Mouse (Mus musculus): Measurements from ENCODE around the gene Mucl3. TPM values are rescaled to one million over a fixed set of nuclear protein-coding genes. Genes with fewer than 3 reads are reported as not detected.
A peak's percentile ranks its signal among the peaks of the same experiment; 100 is the strongest.

The Mucl3 gene
- total and polyA plus RNA-seq, 2 experiments from 2014 or later = 0.10 TPM; not detected in 1

DNA sequence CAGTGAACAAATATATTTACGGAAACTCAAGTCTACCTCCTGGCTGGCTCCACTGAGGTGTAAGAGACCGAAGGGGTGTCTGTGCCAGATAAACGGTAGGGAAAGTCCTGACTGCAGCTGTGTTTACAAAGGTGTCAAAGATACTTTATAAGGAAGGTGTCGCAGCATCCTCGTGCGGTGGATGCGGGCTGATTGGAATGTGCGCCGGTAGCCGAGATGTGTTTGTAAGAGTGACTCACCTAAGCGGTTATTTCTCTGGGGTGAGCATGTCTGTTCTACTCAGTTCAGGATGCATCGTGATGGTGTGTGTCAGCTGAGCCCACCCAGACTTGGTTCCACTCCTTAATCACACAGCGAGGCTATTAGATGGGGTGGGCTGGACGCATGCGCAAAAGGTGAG lies 51.8 kb downstream of the Mucl3 start:
- H3K4me2 ChIP-seq (ENCODE audit: low read depth, low read length) = no peak overlapping the region
- ATAC-seq (no peak), DNase-seq (ENCODE audit: low spot score) (no peak)
- TF ChIP-seq CTCF (IDR thresholded peaks at IDR 0.05; ENCODE audit: low read depth) = no peak
- no peaks in the 10 kb centered on the region for H3K27me3 ChIP-seq (ENCODE audit: insufficient read depth, low read length)
- WGBS = 92% methylated on average over 15 of the region's 15 CpGs
- H3K4me3 ChIP-seq (ENCODE audit: low read length) = no peak overlapping the region
- no peaks in the 10 kb centered on the region for H3K9me3 ChIP-seq (ENCODE audit: low read length)
- H3K4me1 ChIP-seq (ENCODE audit: insufficient read depth, low read length) = no peaks in the 10 kb centered on the region
- H3K27ac ChIP-seq = peak overlapping the region; percentile 77
- no peaks in the 10 kb centered on the region for H3K36me3 ChIP-seq (ENCODE audit: insufficient read depth, low read length)
- no peak overlapping the region for H3K9ac ChIP-seq (replicated peaks; ENCODE audit: low read length)

DNA sequence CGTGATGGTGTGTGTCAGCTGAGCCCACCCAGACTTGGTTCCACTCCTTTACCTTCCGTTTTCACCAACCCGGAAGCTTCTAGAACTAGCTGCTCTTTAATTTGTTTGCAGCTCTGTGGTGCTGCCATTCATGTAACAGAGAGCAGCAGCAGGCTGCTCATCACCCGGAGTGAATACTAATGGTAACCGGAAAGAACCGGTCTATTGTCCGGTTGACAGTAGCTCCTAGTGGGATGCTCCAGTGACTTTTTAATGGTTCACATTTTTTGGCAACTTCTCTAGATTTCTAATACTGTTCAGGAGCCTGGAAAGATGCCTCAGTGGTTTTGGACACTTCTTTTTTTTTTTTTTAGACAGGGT lies 52.3 kb downstream of the Mucl3 start:
- H3K4me2 ChIP-seq (ENCODE audit: low read depth, low read length) = 0 out of 2 replicates have a peak overlapping the region, but pooled peaks have one; percentile 13
- DNase-seq (ENCODE audit: low spot score) = peak; percentile 66

DNA sequence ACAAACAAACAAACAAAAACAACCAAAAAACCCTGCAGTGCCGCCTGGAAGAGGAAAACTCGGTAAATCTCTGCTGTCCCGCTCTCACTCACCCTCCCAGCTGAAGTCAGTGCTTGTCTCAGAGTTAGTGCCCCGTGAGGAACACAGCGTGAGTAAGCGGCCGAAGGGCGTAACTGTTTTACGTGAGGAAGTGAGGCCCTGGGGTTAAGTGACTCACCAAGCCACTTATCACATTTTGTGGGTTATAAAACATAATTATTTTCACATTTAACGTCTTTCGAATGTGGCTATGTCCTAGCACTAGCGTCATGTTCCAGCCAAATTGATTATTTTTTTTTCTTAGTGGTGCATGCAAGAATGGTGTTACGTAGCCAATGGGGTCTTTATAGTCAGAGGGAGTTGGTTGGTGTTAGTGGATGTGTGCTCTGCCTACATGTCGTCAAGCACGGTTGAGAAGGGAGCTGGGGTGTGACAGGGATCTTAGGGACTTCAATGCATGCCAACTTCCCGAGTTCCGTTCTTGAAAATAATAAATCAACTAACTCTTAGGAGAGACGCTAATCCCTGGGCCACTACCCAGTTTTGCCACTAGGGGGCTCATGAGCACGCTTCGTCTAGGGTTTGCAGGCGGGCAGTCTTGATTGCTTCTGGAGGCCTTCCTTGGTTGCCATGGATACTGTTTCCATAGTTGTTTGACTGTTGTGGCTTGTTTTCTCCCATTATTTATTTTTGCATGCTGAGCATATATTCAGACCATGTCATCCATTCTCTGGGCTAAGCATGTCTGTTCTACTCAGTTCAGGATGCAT lies 52.9 kb downstream of the Mucl3 start:
- Histone ChIP-seq H3K27ac (peak overlapping the region; percentile 77), H3K9ac (replicated peaks; ENCODE audit: low read length) (no peak overlapping the region), H3K9me3 (ENCODE audit: low read length) (no peaks in the 10 kb centered on the region), H3K27me3 (ENCODE audit: insufficient read depth, low read length) (no peaks in the 10 kb centered on the region), H3K36me3 (ENCODE audit: insufficient read depth, low read length) (no peaks in the 10 kb centered on the region), H3K4me1 (ENCODE audit: insufficient read depth, low read length) (no peaks in the 10 kb centered on the region), H3K4me3 (ENCODE audit: low read length) (no peak overlapping the region), H3K4me2 (ENCODE audit: low read depth, low read length) (0 out of 2 replicates have a peak overlapping the region, but pooled peaks have one; percentile 13)
- TF ChIP-seq CTCF (IDR thresholded peaks at IDR 0.05; ENCODE audit: low read depth) = peak; percentile 95
- 47% methylated on average over 21 of the region's 21 CpGs for WGBS
- DNase-seq (ENCODE audit: low spot score) = peak; percentile 95
- peak; percentile 92 for ATAC-seq

More for the DNA sequence above, 52.3 kb downstream of the Mucl3 start:
- ATAC-seq = peak; percentile 89
- no peaks in the 10 kb centered on the region for H3K4me1 ChIP-seq (ENCODE audit: insufficient read depth, low read length)
- H3K27me3 ChIP-seq (ENCODE audit: insufficient read depth, low read length) = no peaks in the 10 kb centered on the region
- 28% methylated on average over 7 of the region's 7 CpGs for WGBS
- H3K9ac ChIP-seq (replicated peaks; ENCODE audit: low read length) = no peak overlapping the region
- peak overlapping the region; percentile 77 for H3K27ac ChIP-seq
- no peaks in the 10 kb centered on the region for H3K36me3 ChIP-seq (ENCODE audit: insufficient read depth, low read length)
- no peak for TF ChIP-seq CTCF (IDR thresholded peaks at IDR 0.05; ENCODE audit: low read depth)
- no peaks in the 10 kb centered on the region for H3K9me3 ChIP-seq (ENCODE audit: low read length)
- H3K4me3 ChIP-seq (ENCODE audit: low read length) = no peak overlapping the region

GRCm38 (mm10) chr17:35588387-35588786 lies 55.1 kb downstream of the Mucl3 start:
- Histone ChIP-seq H3K9me3 (ENCODE audit: low read length) (no peaks in the 10 kb centered on the region), H3K27me3 (ENCODE audit: insufficient read depth, low read length) (no peaks in the 10 kb centered on the region), H3K27ac (no peak overlapping the region), H3K4me2 (ENCODE audit: low read depth, low read length) (no peak overlapping the region), H3K4me3 (ENCODE audit: low read length) (no peak overlapping the region), H3K4me1 (ENCODE audit: insufficient read depth, low read length) (no peaks in the 10 kb centered on the region), H3K9ac (replicated peaks; ENCODE audit: low read length) (no peak overlapping the region), H3K36me3 (ENCODE audit: insufficient read depth, low read length) (no peaks in the 10 kb centered on the region)
- no peak for ATAC-seq
- 14% methylated on average over 4 of the region's 4 CpGs for whole genome bisulfite sequencing
- no peak for DNase-seq (ENCODE audit: low spot score)
- no peak; the same call in 1 of the 2 replicates for TF ChIP-seq CTCF (IDR thresholded peaks at IDR 0.05; ENCODE audit: low read depth)

DNA sequence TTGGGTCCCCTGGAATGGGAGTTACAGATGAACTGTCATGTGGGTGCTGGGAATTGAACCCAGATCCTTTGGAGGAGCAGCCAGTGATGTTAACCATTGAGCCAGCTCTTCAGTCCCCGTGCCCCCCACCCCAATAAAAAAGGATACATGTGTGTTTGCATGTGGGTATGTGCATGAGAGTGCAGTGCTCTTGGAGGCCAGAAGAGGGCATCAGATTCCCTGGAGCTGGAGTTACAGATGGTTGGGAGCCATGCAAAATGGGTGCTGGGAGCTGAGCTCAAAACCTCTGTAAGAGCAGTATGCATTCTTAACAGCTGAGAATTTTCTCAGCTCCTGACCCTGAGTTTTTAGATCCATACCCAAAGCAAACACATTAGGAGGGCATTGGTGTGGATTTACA lies 56.2 kb downstream of the Mucl3 start:
- no peaks in the 10 kb centered on the region for H3K27me3 ChIP-seq (ENCODE audit: insufficient read depth, low read length)
- no peaks in the 10 kb centered on the region for H3K9me3 ChIP-seq (ENCODE audit: low read length)
- no peak for ATAC-seq
- no peak for DNase-seq (ENCODE audit: low spot score)
- H3K27ac ChIP-seq = no peak overlapping the region
- no peak overlapping the region for H3K4me2 ChIP-seq (ENCODE audit: low read depth, low read length)
- H3K4me1 ChIP-seq (ENCODE audit: insufficient read depth, low read length) = no peaks in the 10 kb centered on the region
- no peak for TF ChIP-seq CTCF (IDR thresholded peaks at IDR 0.05; ENCODE audit: low read depth)
- WGBS = 83% methylated on average over 1 of the region's 1 CpGs
- H3K4me3 ChIP-seq (ENCODE audit: low read length) = no peak overlapping the region
- no peaks in the 10 kb centered on the region for H3K36me3 ChIP-seq (ENCODE audit: insufficient read depth, low read length)
- no peak overlapping the region for H3K9ac ChIP-seq (replicated peaks; ENCODE audit: low read length)

Other genes starting within 250 kb of the Mucl3 start
- 1.2 TPM in 1 of 2 replicates, not detected in the other for gene H2-Q6, start 218.8 kb downstream of the Mucl3 start, total RNA-seq (2014; rRNA removed)
- 0.49 and 0.85 TPM in 2 replicates for gene H2-Q6, start 218.8 kb downstream of the Mucl3 start, polyA plus RNA-seq (2015; fragmentation: Nextera tagmentation; extraction: Ambion mirVana)
- 1.5 and 2.4 TPM in 2 replicates for gene H2-Q7, start 204.5 kb downstream of the Mucl3 start, total RNA-seq (2014; rRNA removed)
- gene H2-Q7, start 204.5 kb downstream of the Mucl3 start, polyA plus RNA-seq (2015; fragmentation: Nextera tagmentation; extraction: Ambion mirVana) = 3.7 and 3.9 TPM in 2 replicates
- 0.07 TPM in 1 of 2 replicates, not detected in the other for gene H2-Q10, start 173.6 kb downstream of the Mucl3 start, total RNA-seq (2014; rRNA removed)
- gene H2-Q10, start 173.6 kb downstream of the Mucl3 start, polyA plus RNA-seq (2015; fragmentation: Nextera tagmentation; extraction: Ambion mirVana) = 0.21 and 0.30 TPM in 2 replicates
- not detected in 2 replicates for gene Pou5f1, start 137.7 kb downstream of the Mucl3 start, total RNA-seq (2014; rRNA removed)
- not detected in 2 replicates for gene Pou5f1, start 137.7 kb downstream of the Mucl3 start, polyA plus RNA-seq (2015; fragmentation: Nextera tagmentation; extraction: Ambion mirVana)
- 23.2 and 30.9 TPM in 2 replicates for gene Tcf19, start 126.9 kb downstream of the Mucl3 start, total RNA-seq (2014; rRNA removed)
- 16.6 and 18.2 TPM in 2 replicates for gene Tcf19, start 126.9 kb downstream of the Mucl3 start, polyA plus RNA-seq (2015; fragmentation: Nextera tagmentation; extraction: Ambion mirVana)
- gene Cchcr1, start 126.6 kb downstream of the Mucl3 start, total RNA-seq (2014; rRNA removed) = 4.9 and 5.5 TPM in 2 replicates
- gene Cchcr1, start 126.6 kb downstream of the Mucl3 start, polyA plus RNA-seq (2015; fragmentation: Nextera tagmentation; extraction: Ambion mirVana) = 4.5 and 4.8 TPM in 2 replicates
- gene Psors1c2, start 110.5 kb downstream of the Mucl3 start, total RNA-seq (2014; rRNA removed) = 0.58 TPM in 1 of 2 replicates, not detected in the other
- gene Psors1c2, start 110.5 kb downstream of the Mucl3 start, polyA plus RNA-seq (2015; fragmentation: Nextera tagmentation; extraction: Ambion mirVana) = 0.50 and 0.59 TPM in 2 replicates
- 0.36 TPM in 1 of 2 replicates, not detected in the other for gene Cdsn, start 91.6 kb downstream of the Mucl3 start, total RNA-seq (2014; rRNA removed)
- gene Cdsn, start 91.6 kb downstream of the Mucl3 start, polyA plus RNA-seq (2015; fragmentation: Nextera tagmentation; extraction: Ambion mirVana) = 0.25 and 0.29 TPM in 2 replicates
- gene 2300002M23Rik, start 76.2 kb downstream of the Mucl3 start, total RNA-seq (2014; rRNA removed) = not detected in 2 replicates
- gene 2300002M23Rik, start 76.2 kb downstream of the Mucl3 start, polyA plus RNA-seq (2015; fragmentation: Nextera tagmentation; extraction: Ambion mirVana) = 0.11 and 0.28 TPM in 2 replicates
- gene Sfta2, start 42.1 kb downstream of the Mucl3 start, total RNA-seq (2014; rRNA removed) = not detected in 2 replicates
- not detected in 2 replicates for gene Sfta2, start 42.1 kb downstream of the Mucl3 start, polyA plus RNA-seq (2015; fragmentation: Nextera tagmentation; extraction: Ambion mirVana)
- not detected in 2 replicates for gene Gm9573, start 17.1 kb downstream of the Mucl3 start, total RNA-seq (2014; rRNA removed)
- gene Gm9573, start 17.1 kb downstream of the Mucl3 start, polyA plus RNA-seq (2015; fragmentation: Nextera tagmentation; extraction: Ambion mirVana) = not detected in 2 replicates
- gene Vars2, start 23.9 kb upstream of the Mucl3 start, total RNA-seq (2014; rRNA removed) = 37.3 and 46.8 TPM in 2 replicates
- 12.6 and 14.8 TPM in 2 replicates for gene Vars2, start 23.9 kb upstream of the Mucl3 start, polyA plus RNA-seq (2015; fragmentation: Nextera tagmentation; extraction: Ambion mirVana)
- gene Gtf2h4, start 30.0 kb upstream of the Mucl3 start, total RNA-seq (2014; rRNA removed) = 26.1 and 27.2 TPM in 2 replicates
- gene Gtf2h4, start 30.0 kb upstream of the Mucl3 start, polyA plus RNA-seq (2015; fragmentation: Nextera tagmentation; extraction: Ambion mirVana) = 18.6 and 21.3 TPM in 2 replicates
- gene Ddr1, start 60.9 kb upstream of the Mucl3 start, total RNA-seq (2014; rRNA removed) = 108 and 139 TPM in 2 replicates
- gene Ddr1, start 60.9 kb upstream of the Mucl3 start, polyA plus RNA-seq (2015; fragmentation: Nextera tagmentation; extraction: Ambion mirVana) = 63.3 and 66.3 TPM in 2 replicates
- 13.7 and 19.4 TPM in 2 replicates for gene Ier3, start 178.0 kb upstream of the Mucl3 start, total RNA-seq (2014; rRNA removed)
- 18.3 and 19.4 TPM in 2 replicates for gene Ier3, start 178.0 kb upstream of the Mucl3 start, polyA plus RNA-seq (2015; fragmentation: Nextera tagmentation; extraction: Ambion mirVana)
- 94.1 and 142 TPM in 2 replicates for gene Flot1, start 179.5 kb upstream of the Mucl3 start, total RNA-seq (2014; rRNA removed)
- 162 TPM in 2 replicates for gene Flot1, start 179.5 kb upstream of the Mucl3 start, polyA plus RNA-seq (2015; fragmentation: Nextera tagmentation; extraction: Ambion mirVana)
- gene Tubb5, start 194.6 kb upstream of the Mucl3 start, total RNA-seq (2014; rRNA removed) = 3,311 and 3,326 TPM in 2 replicates
- gene Tubb5, start 194.6 kb upstream of the Mucl3 start, polyA plus RNA-seq (2015; fragmentation: Nextera tagmentation; extraction: Ambion mirVana) = 1,502 and 1,606 TPM in 2 replicates
- gene Mdc1, start 197.8 kb upstream of the Mucl3 start, total RNA-seq (2014; rRNA removed) = 14.7 and 26.7 TPM in 2 replicates
- 3.9 and 4.1 TPM in 2 replicates for gene Mdc1, start 197.8 kb upstream of the Mucl3 start, polyA plus RNA-seq (2015; fragmentation: Nextera tagmentation; extraction: Ambion mirVana)
- 14.7 and 27.2 TPM in 2 replicates for gene Nrm, start 217.6 kb upstream of the Mucl3 start, total RNA-seq (2014; rRNA removed)
- gene Nrm, start 217.6 kb upstream of the Mucl3 start, polyA plus RNA-seq (2015; fragmentation: Nextera tagmentation; extraction: Ambion mirVana) = 24.6 and 25.7 TPM in 2 replicates
- 32.0 and 34.3 TPM in 2 replicates for gene Ppp1r18, start 221.9 kb upstream of the Mucl3 start, total RNA-seq (2014; rRNA removed)
- gene Ppp1r18, start 221.9 kb upstream of the Mucl3 start, polyA plus RNA-seq (2015; fragmentation: Nextera tagmentation; extraction: Ambion mirVana) = 18.4 and 19.3 TPM in 2 replicates
- 31.3 and 33.2 TPM in 2 replicates for gene Dhx16, start 236.1 kb upstream of the Mucl3 start, total RNA-seq (2014; rRNA removed)
- gene Dhx16, start 236.1 kb upstream of the Mucl3 start, polyA plus RNA-seq (2015; fragmentation: Nextera tagmentation; extraction: Ambion mirVana) = 22.9 and 23.1 TPM in 2 replicates

Measured in hindbrain, postnatal 0 days (tissue).